Mouse (Mus musculus): ENCODE data around the gene Pappa. TPM values are rescaled to one million over a fixed set of nuclear protein-coding genes. Genes with fewer than 3 reads are reported as not detected.
A peak's percentile ranks its signal among the peaks of the same experiment; 100 is the strongest.

Pappa gene
- polyA plus RNA-seq, 1 experiment from 2014 or later = 2.8 TPM

- H3K4me3 ChIP-seq (ENCODE audit: low read depth, low read length) = no peak overlapping the region
- no peaks in the 10 kb centered on the region for H3K9me3 ChIP-seq (ENCODE audit: control insufficient read depth, low read length)
- H3K27me3 ChIP-seq (ENCODE audit: control insufficient read depth, insufficient read depth, low read length) = no peaks in the 10 kb centered on the region
- H3K27ac ChIP-seq (ENCODE audit: low read depth, low read length) = no peak overlapping the region
- no peak overlapping the region for H3K9ac ChIP-seq (ENCODE audit: low read length)
- H3K4me2 ChIP-seq = no peak overlapping the region
- no peaks in the 10 kb centered on the region for H3K36me3 ChIP-seq (ENCODE audit: control insufficient read depth, insufficient read depth, low read length)
- no peak for ATAC-seq (ENCODE audit: low FRiP score)
- H3K4me1 ChIP-seq (ENCODE audit: control insufficient read depth, insufficient read depth, low read length) = no peaks in the 10 kb centered on the region
- DNase-seq (ENCODE audit: low spot score, missing footprints) = peak; percentile 73
- WGBS = 69% methylated on average over 6 of the region's 6 CpGs
Observed at GRCm38 (mm10) chr4:65402836-65403634, 279.1 kb downstream of the Pappa start.
